Mouse (Mus musculus) C2C12 (cell line): ENCODE results near the gene Pus10. TPM values are rescaled to one million over a fixed set of nuclear protein-coding genes. Genes with fewer than 3 reads are reported as not detected.

Source experiments
- H3K27me3 ChIP-seq: one replicate; pipeline ENCODE4 v1.6.1; 2011; ENCODE audit not compliant: control insufficient read depth, insufficient read depth, insufficient read length
- H3K36me3 ChIP-seq: one replicate; pipeline ENCODE4 v1.6.1; 2011; ENCODE audit not compliant: control insufficient read depth, insufficient read depth
- H3K4me3 ChIP-seq: one replicate; pipeline ENCODE4 v1.5.1; 2011; ENCODE audit warnings: mild to moderate bottlenecking, control low read depth; ENCODE audit not compliant: poor library complexity, insufficient read depth, severe bottlenecking
- H3K79me2 ChIP-seq: one replicate; pipeline ENCODE4 v1.6.1; 2011; ENCODE audit not compliant: control insufficient read depth, insufficient read depth
- H3K79me3 ChIP-seq: one replicate; pipeline ENCODE4 v1.6.1; 2011; ENCODE audit warnings: low read depth, control low read depth
- H3ac ChIP-seq: one replicate; pipeline ENCODE3; 2011; ENCODE audit warnings: low read depth; ENCODE audit not compliant: control insufficient read depth, insufficient read length
- CEBPB ChIP-seq: IDR thresholded peaks from one replicate; pipeline ENCODE4 v1.6.1; 2011; ENCODE audit warnings: low read depth, mild to moderate bottlenecking, control low read depth, moderate library complexity
- CTCF ChIP-seq: IDR thresholded peaks from one replicate; pipeline ENCODE4 v1.5.1; 2011; ENCODE audit not compliant: control insufficient read depth, insufficient read depth, insufficient read length
- FOSL1 ChIP-seq: IDR thresholded peaks from one replicate; pipeline ENCODE4 v1.8.0; 2011; ENCODE audit warnings: mild to moderate bottlenecking, low read length; ENCODE audit not compliant: poor library complexity, insufficient read depth, severe bottlenecking
- MAX ChIP-seq: IDR thresholded peaks from one replicate; pipeline ENCODE4 v1.6.1; 2011; ENCODE audit warnings: mild to moderate bottlenecking, control low read depth
- MYOD1 ChIP-seq: IDR thresholded peaks from one replicate; pipeline ENCODE4 v1.6.1; 2011; ENCODE audit warnings: low read depth; ENCODE audit not compliant: control insufficient read depth, insufficient read length
- MYOG ChIP-seq: IDR thresholded peaks from one replicate; pipeline ENCODE4 v1.6.1; 2011; ENCODE audit not compliant: control insufficient read depth, insufficient read length; ENCODE audit errors: extremely low read depth
- USF1 ChIP-seq: IDR thresholded peaks from one replicate; pipeline ENCODE4 v1.6.1; 2011; ENCODE audit warnings: low read depth, mild to moderate bottlenecking, control low read depth, moderate library complexity
- polyA plus RNA-seq: library from polyadenylated mRNA; unstranded; fragments of >200 nt; fragmentation: generic; extraction: Trizol; gene quantifications from one replicate; pipeline ENCODE4 v1.2.1, GENCODE M21; 2012; ENCODE audit warnings: missing spikeins

Gene Pus10
- polyA plus RNA-seq, 1 experiment = 6.9 TPM

DNA sequence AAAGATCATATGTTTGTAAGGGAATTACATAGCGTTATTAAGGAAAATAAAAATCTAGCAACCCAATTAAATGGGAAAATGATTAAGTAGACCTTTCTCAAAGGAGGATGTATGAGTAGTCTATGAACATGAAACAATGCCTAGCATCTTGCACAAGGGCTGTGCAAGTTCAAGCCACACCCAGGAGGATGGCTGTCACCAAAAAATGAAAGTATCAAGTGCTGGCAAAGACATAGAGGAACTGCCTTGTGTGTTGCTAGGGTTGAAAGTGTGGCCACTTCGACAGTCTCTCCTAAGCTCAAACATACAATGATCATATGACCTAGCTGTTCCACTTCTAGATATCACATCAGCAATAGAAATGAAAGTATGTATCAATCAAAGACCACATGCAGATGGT is 53.4 kb downstream of the Pus10 start:
- Histone ChIP-seq H3ac (no peak overlapping the region), H3K79me2 (no peaks in the 10 kb centered on the region), H3K36me3 (peaks cover 79% of the 10 kb centered on the region), H3K4me3 (no peak overlapping the region), H3K79me3 (no peaks in the 10 kb centered on the region), H3K27me3 (no peaks in the 10 kb centered on the region)
- TF ChIP-seq CTCF = no peak
- no peak for TF ChIP-seq MYOG
- no peak for TF ChIP-seq FOSL1
- TF ChIP-seq USF1 = no peak
- TF ChIP-seq CEBPB = no peak
- TF ChIP-seq MAX = no peak
- no peak for TF ChIP-seq MYOD1

DNA sequence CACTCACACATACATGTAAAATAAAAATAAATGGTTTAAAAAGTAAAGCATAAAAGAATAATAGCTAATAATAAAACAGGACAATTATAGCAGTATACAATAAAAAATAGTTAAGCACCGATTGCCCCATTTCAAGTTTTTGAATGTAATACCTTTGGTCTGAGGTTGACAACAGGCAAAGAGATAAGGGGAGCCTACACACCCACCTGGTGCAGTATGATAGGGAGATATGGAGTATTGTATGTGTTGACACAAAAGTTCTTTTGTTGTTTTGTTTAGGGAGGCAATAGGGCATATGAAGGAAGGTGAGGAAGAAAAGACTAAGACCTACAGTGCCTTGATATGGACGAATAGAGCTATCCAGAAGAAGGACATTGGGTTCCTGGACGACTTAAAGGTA is 54.4 kb downstream of the Pus10 start:
- Histone ChIP-seq H3K27me3 (no peaks in the 10 kb centered on the region), H3K4me3 (no peak overlapping the region), H3K36me3 (peaks cover 69% of the 10 kb centered on the region), H3ac (no peak overlapping the region), H3K79me3 (no peaks in the 10 kb centered on the region), H3K79me2 (no peaks in the 10 kb centered on the region)
- no peak for TF ChIP-seq FOSL1
- TF ChIP-seq MAX = no peak
- TF ChIP-seq CEBPB = no peak
- TF ChIP-seq MYOD1 = no peak
- TF ChIP-seq USF1 = no peak
- no peak for TF ChIP-seq CTCF
- TF ChIP-seq MYOG = no peak

DNA sequence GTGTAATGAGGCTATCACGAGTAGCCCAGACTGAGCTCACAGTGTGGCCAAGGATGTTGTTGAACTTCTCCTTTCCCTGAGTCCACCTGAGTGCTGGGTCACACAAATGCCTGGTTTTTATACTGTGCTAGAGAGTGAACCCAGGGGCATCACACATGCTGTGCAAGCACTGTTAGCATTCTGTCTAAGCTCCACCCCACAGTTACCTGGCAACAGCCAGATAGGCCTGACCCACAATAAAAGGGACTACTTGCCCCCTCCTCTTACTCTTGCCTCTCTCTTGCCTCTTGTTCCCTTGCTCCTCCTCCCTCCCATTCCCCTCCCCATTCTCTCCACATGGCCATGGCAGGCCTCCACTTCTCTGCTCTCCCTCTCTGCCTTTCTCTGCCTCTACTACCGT is 56.9 kb downstream of the Pus10 start:
- no peak for TF ChIP-seq USF1
- TF ChIP-seq MYOD1 = no peak
- no peak for TF ChIP-seq MAX
- no peak for TF ChIP-seq FOSL1
- Histone ChIP-seq H3K79me2 (no peaks in the 10 kb centered on the region), H3ac (no peak overlapping the region), H3K27me3 (no peaks in the 10 kb centered on the region), H3K79me3 (no peaks in the 10 kb centered on the region), H3K4me3 (no peak overlapping the region), H3K36me3 (peaks cover 49% of the 10 kb centered on the region)

DNA sequence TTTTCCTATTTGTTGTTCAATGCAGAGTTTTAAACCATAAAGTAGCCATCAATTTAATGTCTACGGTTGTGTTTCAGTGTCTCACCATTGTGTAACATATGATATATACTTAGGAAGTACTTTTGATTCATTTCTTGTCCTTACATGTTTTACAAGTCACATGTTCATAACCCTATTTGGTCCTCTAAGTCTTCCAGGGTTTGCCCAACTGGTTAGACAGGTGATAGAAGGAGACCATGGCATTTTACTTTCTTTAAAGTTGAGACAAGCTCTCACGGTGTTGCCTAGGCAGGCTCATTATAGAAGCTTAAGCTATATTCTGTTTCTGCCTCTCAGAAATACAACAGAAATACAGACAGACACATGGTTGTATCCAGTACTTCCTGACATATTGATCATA is 60.4 kb downstream of the Pus10 start:
- Histone ChIP-seq H3K79me2 (no peaks in the 10 kb centered on the region), H3K79me3 (no peaks in the 10 kb centered on the region), H3K36me3 (peaks cover 40% of the 10 kb centered on the region), H3K27me3 (no peaks in the 10 kb centered on the region), H3K4me3 (no peak overlapping the region), H3ac (no peak overlapping the region)
- TF ChIP-seq FOSL1 (no peak), MAX (no peak), CTCF (no peak), MYOD1 (no peak), CEBPB (no peak), USF1 (no peak), MYOG (no peak)

DNA sequence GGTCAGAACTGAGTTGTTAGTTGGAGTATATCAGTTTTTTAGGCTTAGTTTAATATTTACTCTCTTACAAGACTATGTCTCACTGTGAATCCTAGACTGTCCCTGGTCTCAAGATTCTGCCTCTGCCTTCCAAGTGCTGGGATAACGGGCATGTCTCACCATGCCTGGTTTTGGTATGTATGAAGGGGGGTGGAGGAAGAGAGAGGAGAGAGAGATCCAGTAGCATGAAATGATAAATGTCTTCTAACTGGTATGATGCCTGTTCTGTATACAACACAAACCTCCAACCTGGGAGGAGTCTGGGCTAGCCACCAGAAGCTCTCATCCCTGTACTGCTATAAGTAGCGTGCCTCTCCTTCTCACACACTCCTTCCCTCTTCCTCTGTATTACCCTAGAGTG is 61.0 kb downstream of the Pus10 start:
- Histone ChIP-seq H3ac (no peak overlapping the region), H3K4me3 (no peak overlapping the region), H3K36me3 (peaks cover 35% of the 10 kb centered on the region), H3K27me3 (no peaks in the 10 kb centered on the region), H3K79me3 (no peaks in the 10 kb centered on the region), H3K79me2 (no peaks in the 10 kb centered on the region)
- TF ChIP-seq MAX (no peak), CTCF (no peak), CEBPB (no peak), MYOG (no peak), FOSL1 (no peak)

DNA sequence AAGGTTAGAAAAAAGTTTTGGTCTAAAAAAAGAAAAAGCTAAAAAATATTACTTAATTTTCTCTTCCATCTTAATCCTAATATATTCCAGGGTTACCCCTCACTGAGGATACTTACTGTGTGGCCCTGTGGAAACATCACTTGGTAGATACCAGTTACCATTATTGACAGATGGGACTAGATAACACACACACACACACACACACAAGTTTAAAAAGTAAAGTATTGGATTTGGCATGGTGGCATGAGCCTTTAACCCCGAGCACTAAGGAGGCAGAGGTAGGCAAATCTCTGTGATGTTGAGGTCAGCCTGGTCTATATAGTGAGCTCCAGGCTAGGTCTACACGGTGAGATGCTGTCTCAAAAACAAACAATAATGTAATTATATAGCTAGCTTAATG is 62.7 kb downstream of the Pus10 start:
- Histone ChIP-seq H3K27me3 (no peaks in the 10 kb centered on the region), H3K4me3 (no peak overlapping the region), H3K79me3 (no peaks in the 10 kb centered on the region), H3ac (no peak overlapping the region), H3K36me3 (peaks cover 38% of the 10 kb centered on the region), H3K79me2 (no peaks in the 10 kb centered on the region)
- TF ChIP-seq USF1 = no peak
- no peak for TF ChIP-seq MAX
- no peak for TF ChIP-seq FOSL1
- no peak for TF ChIP-seq CEBPB
- no peak for TF ChIP-seq MYOD1
- TF ChIP-seq CTCF = no peak
- no peak for TF ChIP-seq MYOG
